Mouse (Mus musculus) forebrain, embryonic 10.5 days (tissue): ENCODE data around the gene Slc22a6. TPM values are rescaled to one million over a fixed set of nuclear protein-coding genes. Genes with fewer than 3 reads are reported as not detected.

ENCODE experiments used
- DNase-seq: peaks from one replicate; pipeline ENCODE4 v3.0.0-alpha.2; 2017; ENCODE audit warnings: low spot score; ENCODE audit errors: extremely low spot score
- H3K27ac ChIP-seq: fragments of 300-500 bp; sonication (generic); 2 replicates; pipeline ENCODE4 v1.5.1; 2016; ENCODE audit warnings: mild to moderate bottlenecking
- H3K27me3 ChIP-seq: fragments of 300-500 bp; sonication (generic); 2 replicates; pipeline ENCODE4 v1.6.1; 2016; ENCODE audit warnings: mild to moderate bottlenecking; ENCODE audit not compliant: poor library complexity, severe bottlenecking
- H3K36me3 ChIP-seq: fragments of 300-500 bp; sonication (generic); replicated peaks from 2 replicates; pipeline ENCODE4 v1.6.1; 2016; ENCODE audit warnings: mild to moderate bottlenecking, moderate library complexity
- H3K4me1 ChIP-seq: fragments of 300-500 bp; sonication (generic); 2 replicates; pipeline ENCODE4 v1.6.1; 2016
- H3K4me3 ChIP-seq: fragments of 300-500 bp; sonication (generic); 2 replicates; pipeline ENCODE4 v1.5.1; 2016; ENCODE audit warnings: mild to moderate bottlenecking, moderate library complexity
- H3K9me3 ChIP-seq: fragments of 300-500 bp; sonication (generic); 2 replicates; pipeline ENCODE4 v1.6.1; 2016; ENCODE audit warnings: mild to moderate bottlenecking, moderate library complexity
- WGBS: fragments of 180-500 bp; shearing (Covaris S2); methylation state at CpG from one replicate; pipeline ENCODE4 v1.1.7; 2016; 5-methylcytosine and 5-hydroxymethylcytosine counted together
- polyA plus RNA-seq: library from polyadenylated mRNA; unstranded; fragments of >200 nt; fragmentation: Nextera tagmentation; extraction: Ambion mirVana; gene quantifications from 2 replicates; pipeline ENCODE4 v1.2.1, GENCODE M21; 2016

The Slc22a6 gene
- polyA plus RNA-seq, 1 experiment from 2014 or later, result not detected

- 70% methylated on average over 2 of the region's 2 CpGs for WGBS
- no peak overlapping the region for H3K4me3 ChIP-seq
- peaks cover 33% of the 10 kb centered on the region for H3K4me1 ChIP-seq
- H3K27me3 ChIP-seq, result no peaks in the 10 kb centered on the region
- no peak for DNase-seq
- no peak overlapping the region for H3K27ac ChIP-seq
- H3K36me3 ChIP-seq, result no peaks in the 10 kb centered on the region
- H3K9me3 ChIP-seq, result no peaks in the 10 kb centered on the region
These were observed 25.7 kb upstream of the Slc22a6 start for GRCm38 (mm10) chr19:8592155-8592554.

GRCm38 (mm10) chr19:8592873-8593408 lies 24.9 kb upstream of the Slc22a6 start:
- no peak overlapping the region for H3K4me3 ChIP-seq
- H3K4me1 ChIP-seq, result peaks cover 41% of the 10 kb centered on the region
- no peaks in the 10 kb centered on the region for H3K27me3 ChIP-seq
- no peaks in the 10 kb centered on the region for H3K9me3 ChIP-seq
- no peak for DNase-seq
- H3K27ac ChIP-seq, result peak overlapping the region; percentile 31; the same call in 1 of the 2 replicates
- WGBS, result 70% methylated on average over 6 of the region's 6 CpGs
- H3K36me3 ChIP-seq, result no peaks in the 10 kb centered on the region

GRCm38 (mm10) chr19:8593833-8594232 lies 24.0 kb upstream of the Slc22a6 start:
- Histone ChIP-seq H3K4me3 (no peak overlapping the region), H3K27me3 (no peaks in the 10 kb centered on the region), H3K27ac (0 out of 2 replicates have a peak overlapping the region, but pooled peaks have one; percentile 3), H3K4me1 (peaks cover 41% of the 10 kb centered on the region), H3K36me3 (no peaks in the 10 kb centered on the region), H3K9me3 (no peaks in the 10 kb centered on the region)
- no peak for DNase-seq
- 89% methylated on average over 11 of the region's 11 CpGs for WGBS

GRCm38 (mm10) chr19:8594518-8594917 lies 23.3 kb upstream of the Slc22a6 start:
- H3K36me3 ChIP-seq, result no peaks in the 10 kb centered on the region
- H3K4me3 ChIP-seq, result no peak overlapping the region
- H3K9me3 ChIP-seq, result no peaks in the 10 kb centered on the region
- no peaks in the 10 kb centered on the region for H3K27me3 ChIP-seq
- WGBS, result 3% methylated on average over 1 of the region's 1 CpGs
- H3K4me1 ChIP-seq, result peaks cover 41% of the 10 kb centered on the region
- no peak for DNase-seq
- H3K27ac ChIP-seq, result 0 out of 2 replicates have a peak overlapping the region, but pooled peaks have one; percentile 3

GRCm38 (mm10) chr19:8597269-8597668 lies 20.6 kb upstream of the Slc22a6 start:
- Histone ChIP-seq H3K36me3 (no peaks in the 10 kb centered on the region), H3K27me3 (no peaks in the 10 kb centered on the region), H3K4me3 (no peak overlapping the region), H3K27ac (no peak overlapping the region), H3K9me3 (no peaks in the 10 kb centered on the region), H3K4me1 (peaks cover 36% of the 10 kb centered on the region)
- WGBS, result 55% methylated on average over 4 of the region's 4 CpGs
- DNase-seq, result no peak

GRCm38 (mm10) chr19:8599229-8599628 lies 18.6 kb upstream of the Slc22a6 start:
- no peaks in the 10 kb centered on the region for H3K36me3 ChIP-seq
- no peak overlapping the region for H3K27ac ChIP-seq
- peaks cover 23% of the 10 kb centered on the region for H3K4me1 ChIP-seq
- WGBS, result 80% methylated on average over 2 of the region's 2 CpGs
- H3K27me3 ChIP-seq, result no peaks in the 10 kb centered on the region
- H3K9me3 ChIP-seq, result no peaks in the 10 kb centered on the region
- H3K4me3 ChIP-seq, result no peak overlapping the region
- DNase-seq, result no peak

GRCm38 (mm10) chr19:8601922-8602321 lies 15.9 kb upstream of the Slc22a6 start:
- no peak overlapping the region for H3K4me3 ChIP-seq
- no peak overlapping the region for H3K27ac ChIP-seq
- no peak for DNase-seq
- H3K27me3 ChIP-seq, result no peaks in the 10 kb centered on the region
- no peaks in the 10 kb centered on the region for H3K36me3 ChIP-seq
- no peaks in the 10 kb centered on the region for H3K9me3 ChIP-seq
- peaks cover 14% of the 10 kb centered on the region for H3K4me1 ChIP-seq

GRCm38 (mm10) chr19:8602914-8603313 lies 14.9 kb upstream of the Slc22a6 start:
- 80% methylated on average over 3 of the region's 3 CpGs for WGBS
- no peak overlapping the region for H3K27ac ChIP-seq
- peaks cover 5% of the 10 kb centered on the region; the same call in 1 of the 2 replicates for H3K4me1 ChIP-seq
- no peak overlapping the region for H3K4me3 ChIP-seq
- H3K9me3 ChIP-seq, result no peaks in the 10 kb centered on the region
- DNase-seq, result no peak
- no peaks in the 10 kb centered on the region for H3K36me3 ChIP-seq
- no peaks in the 10 kb centered on the region for H3K27me3 ChIP-seq

- DNase-seq, result no peak
- 94% methylated on average over 8 of the region's 8 CpGs for WGBS
- Histone ChIP-seq H3K27ac (no peak overlapping the region), H3K27me3 (no peaks in the 10 kb centered on the region), H3K9me3 (no peaks in the 10 kb centered on the region), H3K4me3 (no peak overlapping the region), H3K4me1 (peaks cover 5% of the 10 kb centered on the region; the same call in 1 of the 2 replicates), H3K36me3 (no peaks in the 10 kb centered on the region)
These were observed 13.2 kb upstream of the Slc22a6 start for GRCm38 (mm10) chr19:8604536-8605240.

GRCm38 (mm10) chr19:8605241-8605558 lies 12.6 kb upstream of the Slc22a6 start:
- no peak overlapping the region for H3K4me3 ChIP-seq
- H3K27me3 ChIP-seq, result no peaks in the 10 kb centered on the region
- WGBS, result 91% methylated on average over 3 of the region's 3 CpGs
- no peaks in the 10 kb centered on the region for H3K9me3 ChIP-seq
- DNase-seq, result no peak
- H3K4me1 ChIP-seq, result peaks cover 5% of the 10 kb centered on the region; the same call in 1 of the 2 replicates
- no peak overlapping the region for H3K27ac ChIP-seq
- no peaks in the 10 kb centered on the region for H3K36me3 ChIP-seq

- WGBS, result 88% methylated on average over 8 of the region's 8 CpGs
- no peak for DNase-seq
- H3K4me1 ChIP-seq, result no peaks in the 10 kb centered on the region
- no peak overlapping the region for H3K27ac ChIP-seq
- H3K9me3 ChIP-seq, result no peaks in the 10 kb centered on the region
- H3K27me3 ChIP-seq, result no peaks in the 10 kb centered on the region
- H3K36me3 ChIP-seq, result no peaks in the 10 kb centered on the region
- H3K4me3 ChIP-seq, result no peak overlapping the region
These were observed 6.3 kb upstream of the Slc22a6 start for GRCm38 (mm10) chr19:8611358-8612123.

GRCm38 (mm10) chr19:8613111-8613510 lies 4.7 kb upstream of the Slc22a6 start:
- Histone ChIP-seq H3K27me3 (no peaks in the 10 kb centered on the region), H3K9me3 (no peaks in the 10 kb centered on the region), H3K36me3 (no peaks in the 10 kb centered on the region), H3K4me3 (no peak overlapping the region), H3K27ac (no peak overlapping the region), H3K4me1 (peaks cover 5% of the 10 kb centered on the region)
- DNase-seq, result no peak
- 82% methylated on average over 2 of the region's 2 CpGs for WGBS

GRCm38 (mm10) chr19:8614343-8614742 lies 3.5 kb upstream of the Slc22a6 start:
- Histone ChIP-seq H3K27ac (no peak overlapping the region), H3K4me1 (peaks cover 8% of the 10 kb centered on the region), H3K27me3 (no peaks in the 10 kb centered on the region), H3K9me3 (no peaks in the 10 kb centered on the region), H3K4me3 (no peak overlapping the region), H3K36me3 (no peaks in the 10 kb centered on the region)
- DNase-seq, result no peak
- WGBS, result 54% methylated on average over 2 of the region's 2 CpGs
